Mouse (Mus musculus) neural tube, postnatal 0 days (tissue): Measurements from ENCODE around the gene Gjb1. TPM values are rescaled to one million over a fixed set of nuclear protein-coding genes. Genes with fewer than 3 reads are reported as not detected.

Experiments
- polyA plus RNA-seq: library from polyadenylated mRNA; unstranded; fragments of >200 nt; fragmentation: Nextera tagmentation; extraction: Ambion mirVana; gene quantifications from 2 replicates; pipeline ENCODE4 v1.2.1, GENCODE M21; 2015

The Gjb1 gene
- polyA plus RNA-seq: 4.9 and 5.6 TPM in 2 replicates

DNA sequence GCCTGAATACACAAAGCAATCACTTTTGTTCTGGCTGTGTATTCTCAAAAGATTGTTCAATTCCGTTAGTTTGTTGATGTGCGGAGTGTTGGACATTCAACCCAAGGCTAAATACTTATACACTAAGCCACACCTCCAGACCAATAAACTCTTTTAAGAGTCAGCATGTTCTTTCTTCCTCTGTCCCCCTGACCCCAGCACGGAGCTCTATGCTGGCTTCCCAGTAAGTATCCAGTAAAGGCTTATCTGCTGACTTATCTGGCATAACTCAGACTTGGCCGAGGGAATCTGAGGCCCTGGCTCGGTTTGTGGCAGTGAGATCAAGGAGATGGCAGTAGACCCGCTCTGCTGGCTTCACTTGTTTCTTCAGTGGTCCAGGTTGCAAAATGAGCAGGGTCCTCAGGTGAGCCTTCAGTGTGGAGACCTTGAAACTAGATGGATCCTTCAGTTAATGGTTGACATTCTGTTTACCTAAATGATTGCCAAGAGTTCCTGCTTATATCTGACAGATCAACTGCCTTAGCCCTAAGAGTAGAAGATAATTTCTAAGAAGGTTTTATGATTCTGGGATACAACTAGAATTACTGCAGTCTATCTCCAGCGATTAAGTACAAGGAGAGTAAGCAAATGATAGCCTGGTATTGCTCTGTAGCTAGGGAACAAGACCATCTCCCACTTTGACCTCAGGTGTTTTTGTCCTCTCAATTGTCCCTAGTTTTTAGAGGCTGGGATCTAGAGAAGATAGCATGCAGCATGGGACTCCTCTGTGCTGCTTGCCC, at the start of gene Gjb1:
Gjb1 (plus strand) TSS at position 189 of the 779 bp plus-strand sequence.

GRCm38 (mm10) chrX:101420700-101421095, 44.5 kb downstream of the Gjb1 start, which contains the start of gene Zmym3:
Zmym3 (minus strand) TSS chrX:101420849.

GRCm38 (mm10) chrX:101429142-101429949, 53.2 kb downstream of the Gjb1 start, which contains the start of gene Nono:
Nono (plus strand) TSS chrX:101429318.

Other genes starting within 250 kb of the Gjb1 start
- gene Snx12, start 153.8 kb upstream of the Gjb1 start, polyA plus RNA-seq: 32.5 and 35.6 TPM in 2 replicates
- gene Foxo4, start 121.8 kb upstream of the Gjb1 start, polyA plus RNA-seq: 0.90 and 1.0 TPM in 2 replicates
- 0.22 TPM in 1 of 2 replicates, not detected in the other for gene Gm614, start 112.4 kb upstream of the Gjb1 start, polyA plus RNA-seq
- 4.8 and 5.2 TPM in 2 replicates for gene Il2rg, start 108.1 kb upstream of the Gjb1 start, polyA plus RNA-seq
- not detected in 2 replicates for gene Gm20489, start 107.4 kb upstream of the Gjb1 start, polyA plus RNA-seq
- gene Med12, start 102.3 kb upstream of the Gjb1 start, polyA plus RNA-seq: 18.4 and 21.6 TPM in 2 replicates
- gene Nlgn3, start 77.2 kb upstream of the Gjb1 start, polyA plus RNA-seq: 68.2 and 87.9 TPM in 2 replicates
- 82.7 and 94.5 TPM in 2 replicates for gene Zmym3, start 44.5 kb downstream of the Gjb1 start, polyA plus RNA-seq
- 137 and 153 TPM in 2 replicates for gene Nono, start 52.9 kb downstream of the Gjb1 start, polyA plus RNA-seq
- 0.66 and 0.98 TPM in 2 replicates for gene Itgb1bp2, start 72.7 kb downstream of the Gjb1 start, polyA plus RNA-seq
- gene Taf1, start 156.4 kb downstream of the Gjb1 start, polyA plus RNA-seq: 11.5 and 11.6 TPM in 2 replicates